Mouse (Mus musculus) cortical plate, adult 2 months (tissue): ENCODE measurements at regions not wholly inside any gene's neighbourhood (a gene's known extent, or its start where the extent isn't known, plus 50 kb on each side); places are given as distances from the start of the nearest gene placed in this dataset.

Source experiments
- CTCF ChIP-seq: fragments of 200-500 bp; IDR thresholded peaks from 2 replicates; pipeline ENCODE4 v1.5.1; 2011; ENCODE audit warnings: mild to moderate bottlenecking, control low read depth, low read length; ENCODE audit not compliant: insufficient read depth; ENCODE audit errors: extremely low read depth
- POLR2A ChIP-seq: fragments of 200-500 bp; IDR thresholded peaks from 2 replicates; pipeline ENCODE4 v1.6.1; 2011; ENCODE audit warnings: mild to moderate bottlenecking, low read length, control low read depth; ENCODE audit not compliant: insufficient read depth; ENCODE audit errors: extremely low read depth

DNA sequence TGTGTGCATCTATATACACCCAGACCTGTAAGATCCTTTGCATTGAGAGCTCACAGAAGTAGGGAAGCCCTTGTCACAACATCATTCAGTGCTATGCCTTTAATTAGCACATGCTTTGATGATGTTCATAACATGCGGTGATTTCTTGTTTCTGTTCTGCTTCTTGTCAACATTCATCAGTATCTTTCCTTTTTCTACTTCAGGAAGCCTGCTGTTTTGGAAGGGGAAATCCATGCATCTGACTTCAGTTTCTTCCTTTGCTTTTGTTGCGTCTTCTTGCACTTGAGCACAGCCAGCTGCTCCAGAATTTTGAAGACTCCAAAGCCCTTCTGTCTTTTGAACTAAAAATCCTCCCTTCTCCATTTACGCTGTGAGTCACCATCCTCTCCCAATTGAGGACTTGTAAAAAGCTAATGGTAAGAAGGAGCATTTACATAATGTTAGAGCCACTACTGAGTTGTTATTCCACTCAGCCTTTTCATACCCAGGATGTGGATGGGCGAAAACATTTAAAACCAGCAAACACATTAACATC is 1262.4 kb upstream of the Klhl29 start:
- no peak for TF ChIP-seq CTCF
- no peak for TF ChIP-seq POLR2A
